Mouse (Mus musculus): ENCODE results near the gene Galnt2. TPM values are rescaled to one million over a fixed set of nuclear protein-coding genes. Genes with fewer than 3 reads are reported as not detected.
A peak's percentile ranks its signal among the peaks of the same experiment; 100 is the strongest.

Galnt2 gene
- polyA plus RNA-seq, 1 experiment: 27.9 TPM

- no peak for DNase-seq (ENCODE audit: extremely low spot score in 1 of 2, low spot score in 1 of 2)
Measured at GRCm38 (mm10) chr8:124288215-124288864, 57.1 kb downstream of the Galnt2 start.

DNA sequence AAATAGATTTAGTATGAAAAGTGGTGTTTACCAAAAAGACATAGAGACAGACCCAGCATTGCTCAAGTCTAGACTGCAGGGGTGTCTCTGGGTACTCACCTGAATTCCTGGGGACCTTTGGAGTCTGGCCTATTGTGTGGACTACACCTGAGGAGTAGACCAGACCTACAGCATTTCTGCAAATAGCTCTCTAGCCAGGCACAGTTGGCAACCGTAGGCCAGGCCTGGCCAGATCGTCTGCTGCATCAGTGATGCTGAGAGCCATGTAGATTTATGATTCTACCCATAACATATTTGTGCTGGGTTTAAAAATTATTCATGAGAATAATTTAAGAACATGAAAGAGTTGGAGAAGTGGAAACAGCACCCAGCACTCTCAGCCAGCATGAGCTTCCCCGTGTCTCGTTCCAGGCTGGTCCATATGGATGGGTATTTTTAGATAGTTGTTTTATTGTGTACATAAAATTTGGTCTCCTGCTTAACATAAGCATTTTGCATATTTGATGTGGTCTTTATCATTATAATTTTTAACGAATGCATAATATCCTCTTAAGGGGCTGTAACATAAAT, 58.4 kb downstream of the Galnt2 start:
- no peak for DNase-seq (ENCODE audit: extremely low spot score in 1 of 2, low spot score in 1 of 2)

- DNase-seq (ENCODE audit: extremely low spot score in 1 of 2, low spot score in 1 of 2): no peak
Measured at GRCm38 (mm10) chr8:124290911-124291691, 59.9 kb downstream of the Galnt2 start.

DNA sequence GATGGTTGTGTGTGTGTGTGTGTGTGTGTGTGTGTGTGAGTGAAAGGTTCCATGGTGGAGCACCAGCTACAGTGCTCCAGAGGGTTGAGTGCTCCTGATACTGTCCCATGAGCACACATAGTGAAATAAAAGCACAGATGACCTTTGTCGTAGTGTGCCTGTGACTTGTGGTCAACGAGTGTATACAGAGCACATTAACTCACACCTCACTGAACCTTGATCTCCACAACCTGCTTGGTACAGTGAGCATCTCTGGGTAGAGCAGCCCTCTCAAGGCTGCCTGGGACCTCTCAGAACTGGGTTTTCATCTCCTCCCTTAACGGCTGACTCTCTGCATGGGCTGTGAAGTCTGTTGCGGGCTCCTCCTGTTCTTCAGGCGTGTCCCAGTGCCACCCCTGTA, 60.5 kb downstream of the Galnt2 start:
- DNase-seq (ENCODE audit: extremely low spot score in 1 of 2, low spot score in 1 of 2): no peak

- DNase-seq (ENCODE audit: extremely low spot score in 1 of 2, low spot score in 1 of 2): peak in 1 of 2 experiments; percentile 46
Measured at GRCm38 (mm10) chr8:124292965-124293364, 61.8 kb downstream of the Galnt2 start.

DNA sequence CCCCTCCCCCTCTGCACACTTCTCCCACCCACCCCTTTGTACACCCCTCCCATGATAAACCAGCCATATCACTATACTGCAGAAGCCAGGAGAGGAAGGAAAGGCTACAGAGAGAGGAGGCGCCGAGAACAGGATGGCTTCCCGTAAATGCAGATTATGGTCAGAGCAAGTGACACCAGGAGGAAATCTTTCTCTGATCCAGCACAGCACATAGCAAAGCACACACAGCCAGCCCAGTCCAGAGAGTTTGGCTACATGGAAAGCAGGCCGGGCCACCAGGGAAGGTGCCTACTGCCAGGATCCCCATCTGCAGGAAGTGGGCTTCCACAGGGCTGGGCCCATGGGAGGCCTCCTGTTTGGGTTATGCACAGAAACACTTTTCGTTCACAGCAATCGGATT, 63.2 kb downstream of the Galnt2 start:
- no peak for DNase-seq (ENCODE audit: extremely low spot score in 1 of 2, low spot score in 1 of 2)

GRCm38 (mm10) chr8:124294900-124295299, 63.7 kb downstream of the Galnt2 start:
- DNase-seq (ENCODE audit: extremely low spot score in 1 of 2, low spot score in 1 of 2): no peak

DNA sequence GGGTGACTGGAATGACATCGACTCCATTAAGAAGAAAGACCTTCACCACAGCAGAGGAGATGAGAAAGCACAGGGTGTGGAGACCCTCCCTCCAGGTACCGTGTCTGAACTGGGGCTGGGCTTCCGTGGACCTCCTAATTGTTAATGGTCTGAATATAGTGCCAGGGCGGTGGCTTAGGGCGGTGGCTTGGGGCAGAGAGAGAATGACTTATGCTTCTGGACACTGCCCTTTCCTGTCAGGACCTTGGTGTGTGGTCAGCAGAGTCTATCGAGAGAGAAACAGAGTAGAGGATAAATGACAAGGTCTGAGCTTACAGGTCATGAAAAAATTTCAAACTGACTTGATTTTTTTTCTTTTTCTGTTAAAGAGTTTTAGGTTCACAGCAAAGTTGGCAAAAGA, 64.2 kb downstream of the Galnt2 start:
- no peak for DNase-seq (ENCODE audit: extremely low spot score in 1 of 2, low spot score in 1 of 2)

GRCm38 (mm10) chr8:124301512-124301911, 70.3 kb downstream of the Galnt2 start:
- DNase-seq (ENCODE audit: extremely low spot score in 1 of 2, low spot score in 1 of 2): no peak

DNA sequence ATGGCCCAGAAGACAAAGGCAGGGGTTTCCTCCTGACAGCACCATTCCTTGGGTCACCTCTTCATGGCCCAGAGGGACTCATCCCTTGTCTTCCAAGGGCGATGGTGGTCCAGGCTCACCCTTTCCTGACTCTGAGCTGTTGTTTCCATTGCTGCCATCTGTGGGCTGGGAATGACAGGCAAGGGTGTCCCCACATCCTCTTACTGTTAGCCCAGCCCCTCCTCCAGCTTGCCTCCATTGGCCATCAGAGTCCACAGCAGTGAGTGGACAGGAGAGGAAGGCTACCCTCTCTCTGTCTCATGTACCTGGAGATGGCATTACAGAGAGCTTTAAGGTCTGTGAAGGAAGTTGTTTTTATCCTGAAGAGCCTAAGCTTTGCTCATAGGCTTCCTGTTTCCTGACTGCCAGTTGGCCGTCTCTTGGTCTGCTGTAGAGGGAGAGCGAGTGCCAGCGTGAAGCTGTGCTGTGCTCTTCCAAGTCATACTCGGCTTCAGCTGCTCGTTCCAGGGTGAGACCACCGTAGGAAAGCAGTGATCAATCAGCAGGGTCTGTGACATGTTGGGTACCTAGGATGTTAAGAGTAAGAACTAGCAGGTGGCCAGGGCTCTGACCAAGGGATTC, 70.9 kb downstream of the Galnt2 start:
- DNase-seq (ENCODE audit: extremely low spot score in 1 of 2, low spot score in 1 of 2): no peak

DNA sequence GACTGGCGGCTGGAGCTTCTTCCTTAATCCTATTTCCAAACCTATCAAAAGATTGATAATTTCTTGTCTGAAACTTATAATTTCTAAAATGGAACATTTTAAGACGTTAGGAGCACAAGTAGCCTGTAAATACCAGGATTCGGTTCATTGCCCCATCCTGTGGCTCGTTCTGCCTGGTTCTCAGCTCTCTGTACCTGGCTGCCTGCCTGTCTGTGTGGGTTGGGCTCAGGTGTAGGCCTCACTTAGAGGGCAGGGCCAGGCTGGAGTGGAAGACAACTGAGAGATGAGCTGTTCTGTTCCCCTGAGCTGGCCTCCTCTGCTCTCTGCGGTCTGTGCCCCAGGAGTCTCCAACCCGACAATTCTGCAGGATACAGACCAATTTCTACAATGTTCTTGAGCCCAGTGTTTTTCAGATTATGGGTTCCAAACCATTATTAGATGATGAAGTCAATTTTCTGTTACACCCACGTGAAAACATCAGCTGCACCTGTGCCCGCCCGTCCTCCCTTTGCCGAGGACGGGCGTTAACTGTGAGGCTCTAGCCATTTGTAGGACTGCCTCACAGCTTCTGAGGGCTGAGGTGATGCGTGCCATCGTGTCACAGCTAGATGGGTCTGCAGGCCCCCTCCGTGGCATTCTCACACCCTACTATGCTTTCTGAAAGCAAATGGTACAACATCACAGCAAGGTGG, 72.2 kb downstream of the Galnt2 start:
- no peak for DNase-seq (ENCODE audit: extremely low spot score in 1 of 2, low spot score in 1 of 2)

DNA sequence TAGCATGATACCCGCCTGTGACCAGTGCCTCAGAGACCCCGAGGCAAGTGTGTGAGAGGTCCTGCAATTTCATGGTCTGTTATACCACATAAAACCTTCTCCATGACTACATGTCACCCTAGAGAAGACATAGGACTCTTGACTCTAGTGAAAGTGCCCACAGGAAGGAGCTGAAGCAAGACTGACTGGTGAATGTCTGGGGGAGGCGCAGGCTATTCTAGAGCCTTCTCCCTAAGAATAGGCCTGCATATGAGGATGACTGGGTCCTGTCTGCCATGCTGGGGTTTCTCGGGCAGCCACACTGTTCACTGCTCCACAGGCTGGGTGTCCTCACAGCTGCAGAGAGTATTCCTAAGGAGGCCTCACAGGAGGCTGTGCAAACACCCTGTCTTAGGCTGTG, 73.0 kb downstream of the Galnt2 start:
- no peak for DNase-seq (ENCODE audit: extremely low spot score in 1 of 2, low spot score in 1 of 2)

DNA sequence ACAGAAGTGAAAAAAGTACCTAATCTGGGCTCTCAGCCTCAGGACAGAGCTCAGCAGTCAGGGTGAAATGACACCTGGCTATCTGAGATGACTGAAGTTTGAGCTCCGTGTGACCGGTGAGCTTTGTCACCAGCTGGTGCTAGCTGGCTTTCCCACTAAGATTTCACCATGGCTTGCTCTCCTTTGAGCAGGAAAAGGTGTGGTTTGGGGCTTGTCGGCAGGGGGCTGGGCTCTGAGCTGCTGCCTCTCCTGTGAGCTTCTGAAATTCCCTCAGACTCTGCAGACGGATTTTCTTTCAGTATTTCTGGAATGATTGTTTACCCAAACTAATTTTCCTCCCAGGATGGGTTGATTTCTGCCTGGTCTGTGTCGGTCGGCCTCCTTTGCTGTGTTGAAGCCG, 75.4 kb downstream of the Galnt2 start:
- DNase-seq (ENCODE audit: extremely low spot score in 1 of 2, low spot score in 1 of 2): no peak

DNA sequence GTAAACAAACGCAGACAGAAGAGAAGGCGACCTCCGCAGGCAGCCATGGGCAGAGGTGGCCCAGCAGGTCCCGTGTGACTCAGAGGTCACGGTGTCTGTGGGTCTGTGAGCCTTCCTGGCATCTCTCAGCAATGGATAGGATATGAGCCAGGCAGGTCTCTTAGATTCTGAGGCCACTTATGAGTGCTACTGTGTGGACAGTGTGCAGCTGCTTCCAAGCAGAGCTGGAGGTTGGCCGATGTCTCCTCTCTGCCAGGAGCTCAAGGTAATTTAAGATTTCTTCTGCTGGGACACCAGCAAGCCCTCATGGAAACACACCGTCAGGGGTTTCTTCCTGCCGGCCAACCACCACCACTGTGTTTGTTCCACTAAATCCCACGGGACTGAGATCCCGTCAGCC, 76.5 kb downstream of the Galnt2 start:
- DNase-seq (ENCODE audit: extremely low spot score in 1 of 2, low spot score in 1 of 2): no peak

- DNase-seq (ENCODE audit: extremely low spot score in 1 of 2, low spot score in 1 of 2): no peak
Measured at GRCm38 (mm10) chr8:124310509-124310908, 79.3 kb downstream of the Galnt2 start.

GRCm38 (mm10) chr8:124311111-124311510, 79.9 kb downstream of the Galnt2 start:
- DNase-seq (ENCODE audit: extremely low spot score in 1 of 2, low spot score in 1 of 2): no peak

DNA sequence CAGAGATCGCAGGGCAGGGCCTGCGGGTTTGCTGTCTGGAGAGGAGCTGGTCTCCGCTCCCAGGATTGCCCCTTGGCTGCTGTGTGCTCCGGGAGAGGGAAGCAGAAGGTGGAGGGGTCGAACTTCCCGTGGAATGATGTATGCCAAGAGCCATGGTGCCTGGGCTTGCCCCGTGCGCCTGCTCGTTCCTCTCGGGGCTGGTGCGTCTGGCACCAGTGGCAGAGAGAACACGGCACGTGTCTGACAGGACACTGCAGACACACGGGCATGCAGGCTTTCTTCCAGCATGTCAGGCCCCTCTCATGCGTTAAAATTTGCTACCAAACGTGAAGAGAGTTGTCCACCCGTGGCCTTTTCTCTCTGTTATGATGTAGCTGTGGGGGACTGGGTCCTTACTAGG, 80.5 kb downstream of the Galnt2 start:
- DNase-seq (ENCODE audit: extremely low spot score in 1 of 2, low spot score in 1 of 2): no peak

DNA sequence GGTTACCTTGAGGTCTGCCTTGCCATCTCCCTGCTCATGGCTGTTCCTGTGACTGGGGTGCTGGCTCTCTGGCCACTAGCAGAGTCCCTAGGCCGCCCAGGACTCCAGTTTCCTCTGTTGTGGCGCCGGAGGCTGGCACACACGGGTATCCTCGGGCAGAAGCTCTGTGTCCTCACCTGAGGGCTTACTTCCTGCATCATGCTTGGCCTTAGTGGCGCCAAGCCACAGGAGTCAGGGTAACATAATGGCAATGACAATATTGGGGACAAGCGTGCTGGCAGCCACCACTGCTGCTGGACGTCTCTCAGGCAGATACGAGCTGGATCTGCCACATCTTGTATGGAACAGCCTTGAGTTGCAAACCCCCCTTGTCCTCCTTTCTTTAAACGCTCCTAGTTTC, 81.0 kb downstream of the Galnt2 start:
- DNase-seq (ENCODE audit: extremely low spot score in 1 of 2, low spot score in 1 of 2): no peak

DNA sequence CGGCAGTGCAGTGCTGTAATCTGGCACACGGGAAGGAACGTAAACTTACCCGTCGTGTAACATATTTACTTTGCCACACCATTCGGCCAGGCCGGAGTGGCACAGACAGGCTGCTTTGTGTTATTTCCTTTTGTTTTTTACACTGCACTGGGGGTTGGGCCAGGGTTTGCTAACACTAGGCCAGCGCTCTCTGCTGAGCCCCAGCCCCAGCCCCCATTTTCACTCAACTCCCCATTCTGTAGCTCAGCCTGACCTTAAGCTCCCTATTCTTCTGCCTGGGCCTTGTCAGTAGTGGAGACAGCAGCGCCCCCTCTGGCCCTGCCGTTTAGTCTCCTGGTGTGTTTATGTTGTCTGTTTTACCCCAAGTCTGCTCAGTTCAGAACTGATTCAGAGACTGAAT, 83.6 kb downstream of the Galnt2 start:
- no peak for DNase-seq (ENCODE audit: extremely low spot score in 1 of 2, low spot score in 1 of 2)

- DNase-seq (ENCODE audit: extremely low spot score in 1 of 2, low spot score in 1 of 2): no peak
Measured at GRCm38 (mm10) chr8:124316466-124317136, 85.4 kb downstream of the Galnt2 start.
